Mouse (Mus musculus) stomach, embryonic 15.5 days (tissue): ENCODE results near the gene Kras. TPM values are rescaled to one million over a fixed set of nuclear protein-coding genes. Genes with fewer than 3 reads are reported as not detected.

Experiments used
- ATAC-seq: fragments of 200-750 bp; cut with Nextera tagmentation; 2 replicates; pipeline ENCODE4 v1.8.0; 2017; ENCODE audit warnings: low read depth, moderate number of reproducible peaks, moderate TSS enrichment; ENCODE audit not compliant: insufficient read depth, low FRiP score
- H3K27ac ChIP-seq: fragments of 300-500 bp; sonication (generic); 2 replicates; pipeline ENCODE4 v1.5.1; 2015; ENCODE audit warnings: mild to moderate bottlenecking, inconsistent platforms
- H3K27me3 ChIP-seq: fragments of 300-500 bp; sonication (generic); replicated peaks from 2 replicates; pipeline ENCODE4 v1.6.1; 2015; ENCODE audit warnings: inconsistent platforms
- H3K36me3 ChIP-seq: fragments of 300-500 bp; sonication (generic); 2 replicates; pipeline ENCODE4 v1.6.1; 2015; ENCODE audit warnings: inconsistent platforms
- H3K4me1 ChIP-seq: fragments of 300-500 bp; sonication (generic); 2 replicates; pipeline ENCODE4 v1.6.1; 2015; ENCODE audit warnings: inconsistent platforms
- H3K4me2 ChIP-seq: fragments of 300-500 bp; sonication (generic); 2 replicates; pipeline ENCODE4 v1.6.1; 2015; ENCODE audit warnings: mild to moderate bottlenecking, inconsistent platforms
- H3K4me3 ChIP-seq: fragments of 300-500 bp; sonication (generic); replicated peaks from 2 replicates; pipeline ENCODE4 v1.5.1; 2015; ENCODE audit warnings: inconsistent platforms
- H3K9ac ChIP-seq: fragments of 300-500 bp; sonication (generic); 2 replicates; pipeline ENCODE4 v1.6.1; 2015; ENCODE audit warnings: inconsistent platforms
- H3K9me3 ChIP-seq: fragments of 300-500 bp; sonication (generic); 2 replicates; pipeline ENCODE4 v1.6.1; 2016; ENCODE audit warnings: inconsistent platforms
- WGBS: fragments of 180-500 bp; shearing (Covaris S2); methylation state at CpG from one replicate; pipeline ENCODE4 v1.1.7; 2015; 5-methylcytosine and 5-hydroxymethylcytosine counted together
- polyA plus RNA-seq: library from polyadenylated mRNA; unstranded; fragments of >200 nt; fragmentation: Nextera tagmentation; extraction: Ambion mirVana; gene quantifications from 2 replicates; pipeline ENCODE4 v1.2.1, GENCODE M21; 2015

The Kras gene
- polyA plus RNA-seq, 1 experiment from 2014 or later = 66.8 TPM

DNA sequence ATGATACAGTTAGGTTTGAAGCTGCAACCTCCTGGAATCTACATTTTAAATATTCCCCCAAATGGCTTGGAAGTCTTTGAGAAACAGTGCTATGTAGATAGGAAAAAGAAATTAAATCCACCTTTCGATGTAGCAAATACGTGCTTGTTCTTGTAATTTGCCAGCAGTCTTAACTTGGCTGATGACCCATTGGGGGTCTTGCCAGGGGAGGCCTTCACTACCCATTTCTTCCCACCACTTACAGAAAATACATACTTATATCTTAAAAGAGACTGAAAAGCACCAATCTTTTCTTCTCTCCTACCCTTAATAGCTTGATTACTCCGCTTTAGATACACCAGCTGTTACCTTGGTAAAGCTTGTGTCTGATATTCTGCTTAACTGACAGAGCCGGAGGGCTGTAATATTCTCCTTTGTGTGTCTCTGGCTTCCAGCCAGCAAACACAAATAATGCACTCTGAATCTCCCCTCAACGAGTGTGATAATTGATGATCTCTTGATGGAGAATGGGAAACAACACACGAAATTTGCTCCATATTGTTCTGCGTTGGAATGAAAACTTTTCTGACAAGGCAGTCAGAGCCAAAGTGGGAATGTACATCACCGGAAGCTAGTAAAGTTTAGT lies 39.9 kb downstream of the Kras start:
- no peaks in the 10 kb centered on the region for H3K9me3 ChIP-seq
- 31% methylated on average over 8 of the region's 8 CpGs for WGBS
- no peak overlapping the region for H3K9ac ChIP-seq
- H3K4me1 ChIP-seq = peaks cover 11% of the 10 kb centered on the region; the same call in 1 of the 2 replicates
- H3K27ac ChIP-seq = peak overlapping the region; percentile 36; the same call in 1 of the 2 replicates
- no peak for ATAC-seq
- H3K36me3 ChIP-seq = no peaks in the 10 kb centered on the region
- H3K27me3 ChIP-seq = no peaks in the 10 kb centered on the region
- peak overlapping the region; percentile 72 for H3K4me3 ChIP-seq
- H3K4me2 ChIP-seq = peak overlapping the region; percentile 76

GRCm38 (mm10) chr6:145205142-145205541 lies 44.9 kb downstream of the Kras start:
- H3K9ac ChIP-seq = no peak overlapping the region
- WGBS = 77% methylated on average over 10 of the region's 10 CpGs
- H3K36me3 ChIP-seq = no peaks in the 10 kb centered on the region
- H3K27ac ChIP-seq = no peak overlapping the region
- ATAC-seq = no peak
- no peak overlapping the region for H3K4me3 ChIP-seq
- H3K27me3 ChIP-seq = no peaks in the 10 kb centered on the region
- H3K4me1 ChIP-seq = peaks cover 2% of the 10 kb centered on the region; the same call in 1 of the 2 replicates
- H3K4me2 ChIP-seq = no peak overlapping the region
- no peaks in the 10 kb centered on the region for H3K9me3 ChIP-seq

- Histone ChIP-seq H3K9ac (no peak overlapping the region), H3K36me3 (no peaks in the 10 kb centered on the region), H3K27me3 (no peaks in the 10 kb centered on the region), H3K4me3 (no peak overlapping the region), H3K9me3 (no peaks in the 10 kb centered on the region), H3K27ac (no peak overlapping the region), H3K4me1 (no peaks in the 10 kb centered on the region), H3K4me2 (no peak overlapping the region)
- WGBS = 89% methylated on average over 6 of the region's 6 CpGs
- no peak for ATAC-seq
These were observed 45.6 kb downstream of the Kras start for GRCm38 (mm10) chr6:145204440-145204839.

DNA sequence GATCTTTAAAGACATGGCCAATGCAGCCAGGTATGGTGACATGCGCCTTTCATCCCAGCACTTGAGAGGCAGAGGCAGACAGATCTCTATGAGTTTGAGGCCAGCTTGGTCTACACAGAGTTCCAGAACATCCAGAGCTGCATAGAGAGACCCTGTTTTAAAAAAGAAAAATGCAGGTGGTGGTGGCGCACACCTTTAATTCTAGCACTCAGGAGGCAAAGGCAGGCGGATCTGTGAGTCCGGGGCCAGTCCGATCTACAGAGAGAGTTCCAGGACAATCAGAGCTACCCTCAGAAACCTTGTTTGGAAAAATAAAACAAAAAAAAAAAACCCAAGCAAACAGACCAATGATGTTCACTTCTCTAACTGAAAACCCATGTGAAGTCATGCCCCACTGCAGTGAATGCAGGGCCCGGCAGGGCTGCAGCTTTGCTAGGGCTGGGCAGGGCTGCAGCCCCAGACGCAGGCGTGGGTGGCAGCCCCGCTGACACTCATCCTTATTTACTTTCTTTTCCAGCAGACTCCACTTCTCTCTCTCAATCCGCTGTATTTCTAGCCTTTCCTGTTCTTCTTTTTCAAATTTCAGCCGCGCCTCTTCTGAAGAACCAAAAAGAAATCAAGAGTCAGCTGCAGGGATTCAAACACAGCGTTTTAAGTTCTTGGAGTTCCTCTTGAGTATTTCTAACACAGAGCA lies 47.5 kb downstream of the Kras start:
- ATAC-seq = no peak
- H3K27ac ChIP-seq = no peak overlapping the region
- WGBS = 71% methylated on average over 13 of the region's 13 CpGs

GRCm38 (mm10) chr6:145197949-145198686 lies 51.9 kb downstream of the Kras start:
- H3K9ac ChIP-seq = no peak overlapping the region
- H3K27ac ChIP-seq = no peak overlapping the region
- WGBS = 89% methylated on average over 8 of the region's 8 CpGs
- H3K9me3 ChIP-seq = no peaks in the 10 kb centered on the region
- H3K4me1 ChIP-seq = no peaks in the 10 kb centered on the region
- H3K36me3 ChIP-seq = no peaks in the 10 kb centered on the region
- ATAC-seq = no peak
- no peak overlapping the region for H3K4me3 ChIP-seq
- H3K27me3 ChIP-seq = no peaks in the 10 kb centered on the region
- H3K4me2 ChIP-seq = no peak overlapping the region

More for the DNA sequence above, 47.5 kb downstream of the Kras start:
- no peak overlapping the region for H3K4me2 ChIP-seq
- H3K4me3 ChIP-seq = no peak overlapping the region
- no peaks in the 10 kb centered on the region for H3K27me3 ChIP-seq
- H3K9ac ChIP-seq = no peak overlapping the region
- no peaks in the 10 kb centered on the region for H3K4me1 ChIP-seq
- H3K36me3 ChIP-seq = no peaks in the 10 kb centered on the region
- H3K9me3 ChIP-seq = no peaks in the 10 kb centered on the region

DNA sequence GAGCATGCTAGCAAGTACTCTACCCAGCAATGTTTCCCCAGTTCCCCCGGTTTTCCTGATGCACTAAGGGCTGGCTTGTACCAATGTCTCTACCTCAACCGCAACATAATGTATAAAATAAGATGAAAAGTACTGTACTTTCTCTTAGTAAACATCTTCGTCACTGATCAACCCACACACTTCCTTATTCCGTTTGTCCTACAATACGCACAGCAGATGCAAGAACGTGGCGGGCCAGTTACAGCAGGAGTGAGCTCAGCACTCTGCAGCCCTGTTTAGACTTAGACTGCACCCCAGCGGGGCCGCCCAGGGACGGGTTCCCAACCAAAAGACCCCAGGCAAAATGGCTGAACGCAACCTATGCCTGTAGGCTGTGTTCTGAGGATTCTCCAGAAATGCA lies 56.6 kb downstream of the Kras start:
- H3K27me3 ChIP-seq = no peaks in the 10 kb centered on the region
- H3K4me2 ChIP-seq = no peak overlapping the region
- no peak for ATAC-seq
- H3K27ac ChIP-seq = no peak overlapping the region
- no peaks in the 10 kb centered on the region for H3K4me1 ChIP-seq
- H3K9me3 ChIP-seq = no peaks in the 10 kb centered on the region
- WGBS = 68% methylated on average over 11 of the region's 11 CpGs
- H3K36me3 ChIP-seq = no peaks in the 10 kb centered on the region
- H3K4me3 ChIP-seq = no peak overlapping the region
- H3K9ac ChIP-seq = no peak overlapping the region

- Histone ChIP-seq H3K27ac (no peak overlapping the region), H3K36me3 (no peaks in the 10 kb centered on the region), H3K9me3 (no peaks in the 10 kb centered on the region), H3K4me1 (no peaks in the 10 kb centered on the region), H3K9ac (no peak overlapping the region), H3K4me3 (no peak overlapping the region), H3K27me3 (no peaks in the 10 kb centered on the region), H3K4me2 (no peak overlapping the region)
- 82% methylated on average over 3 of the region's 3 CpGs for WGBS
- ATAC-seq = no peak
These were observed 57.0 kb downstream of the Kras start for GRCm38 (mm10) chr6:145193038-145193437.

GRCm38 (mm10) chr6:145187093-145188088 lies 62.6 kb downstream of the Kras start:
- no peaks in the 10 kb centered on the region for H3K4me1 ChIP-seq
- WGBS = 55% methylated on average over 27 of the region's 27 CpGs
- no peaks in the 10 kb centered on the region for H3K9me3 ChIP-seq
- ATAC-seq = no peak; the same call in 1 of the 2 replicates
- no peak overlapping the region for H3K27ac ChIP-seq
- H3K27me3 ChIP-seq = no peaks in the 10 kb centered on the region
- no peaks in the 10 kb centered on the region for H3K36me3 ChIP-seq
- H3K4me2 ChIP-seq = peak overlapping the region; percentile 57
- no peak overlapping the region for H3K9ac ChIP-seq
- H3K4me3 ChIP-seq = peak overlapping the region; percentile 34

- 86% methylated on average over 1 of the region's 1 CpGs for WGBS
- H3K4me3 ChIP-seq = no peak overlapping the region
- ATAC-seq = no peak
These were observed 63.9 kb downstream of the Kras start for GRCm38 (mm10) chr6:145186096-145186495.

GRCm38 (mm10) chr6:145182044-145182443 lies 68.0 kb downstream of the Kras start:
- H3K27me3 ChIP-seq = no peaks in the 10 kb centered on the region
- H3K9ac ChIP-seq = no peak overlapping the region
- H3K4me3 ChIP-seq = no peak overlapping the region
- H3K36me3 ChIP-seq = no peaks in the 10 kb centered on the region
- WGBS = 58% methylated on average over 8 of the region's 8 CpGs
- H3K27ac ChIP-seq = no peak overlapping the region
- H3K4me1 ChIP-seq = no peaks in the 10 kb centered on the region
- no peaks in the 10 kb centered on the region for H3K9me3 ChIP-seq
- ATAC-seq = no peak
- no peak overlapping the region for H3K4me2 ChIP-seq

More at GRCm38 (mm10) chr6:145186096-145186495, 63.9 kb downstream of the Kras start:
- Histone ChIP-seq H3K4me2 (no peak overlapping the region), H3K36me3 (no peaks in the 10 kb centered on the region), H3K27me3 (no peaks in the 10 kb centered on the region), H3K9me3 (no peaks in the 10 kb centered on the region), H3K27ac (no peak overlapping the region), H3K4me1 (no peaks in the 10 kb centered on the region), H3K9ac (no peak overlapping the region)

- Histone ChIP-seq H3K36me3 (no peaks in the 10 kb centered on the region), H3K4me2 (no peak overlapping the region), H3K27ac (no peak overlapping the region), H3K27me3 (no peaks in the 10 kb centered on the region), H3K4me3 (no peak overlapping the region), H3K9me3 (no peaks in the 10 kb centered on the region), H3K9ac (no peak overlapping the region), H3K4me1 (0 out of 2 replicates have a peak, but pooled peaks cover 8% of the 10 kb centered on the region)
- no peak for ATAC-seq
- WGBS = 36% methylated on average over 6 of the region's 6 CpGs
These were observed 70.4 kb downstream of the Kras start for GRCm38 (mm10) chr6:145179665-145180064.
